Mouse (Mus musculus) spleen, adult 2 months (tissue): ENCODE results near the gene Clk4.

Source experiments
- CTCF ChIP-seq: fragments of 200-500 bp; IDR thresholded peaks from 2 replicates; pipeline ENCODE4 v1.5.1; 2011; ENCODE audit warnings: mild to moderate bottlenecking, inconsistent platforms; ENCODE audit not compliant: insufficient read depth, insufficient read length, insufficient replicate concordance; ENCODE audit errors: extremely low read depth
- POLR2A ChIP-seq: fragments of 200-500 bp; IDR thresholded peaks from 2 replicates; pipeline ENCODE4 v1.6.1; 2011; ENCODE audit warnings: low read depth, low read length, inconsistent platforms

DNA sequence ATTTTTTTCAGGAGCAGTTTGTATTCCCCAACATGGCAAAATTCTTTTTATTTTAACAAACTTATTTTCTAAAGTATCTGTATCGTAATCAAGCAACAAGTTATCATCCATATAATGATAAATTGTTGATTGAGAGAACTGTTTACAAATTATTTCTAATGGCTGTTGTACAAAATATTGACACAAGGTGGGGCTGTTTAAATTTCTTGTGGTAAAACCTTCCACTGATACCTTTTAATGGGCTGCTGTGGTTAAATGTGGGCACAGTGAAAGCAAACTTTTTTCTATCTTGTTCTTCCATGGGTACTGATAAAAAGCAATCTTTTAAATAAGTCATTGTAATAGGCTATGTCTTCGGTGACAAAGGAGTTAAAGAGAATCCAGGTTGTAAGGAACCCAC, 18.6 kb upstream of the Clk4 start:
- TF ChIP-seq CTCF (no peak), POLR2A (no peak)
